Mouse (Mus musculus) limb, embryonic 13.5 days (tissue): ENCODE measurements around the gene Zfhx3. TPM values are rescaled to one million over a fixed set of nuclear protein-coding genes. Genes with fewer than 3 reads are reported as not detected.

Experiments used
- ATAC-seq: fragments of 200-750 bp; cut with Nextera tagmentation; 2 replicates; pipeline ENCODE4 v1.8.0; 2017; ENCODE audit warnings: low read depth, moderate number of reproducible peaks, moderate TSS enrichment; ENCODE audit not compliant: low FRiP score
- H3K27ac ChIP-seq: fragments of 300-500 bp; sonication (generic); 2 replicates; pipeline ENCODE4 v1.5.1; 2015; ENCODE audit warnings: inconsistent platforms, mild to moderate bottlenecking, moderate library complexity
- H3K27me3 ChIP-seq: fragments of 300-500 bp; sonication (generic); 2 replicates; pipeline ENCODE4 v1.6.1; 2015; ENCODE audit warnings: mild to moderate bottlenecking, inconsistent platforms
- H3K36me3 ChIP-seq: fragments of 300-500 bp; sonication (generic); 2 replicates; pipeline ENCODE4 v1.6.1; 2015; ENCODE audit warnings: inconsistent platforms, mild to moderate bottlenecking, moderate library complexity
- H3K4me1 ChIP-seq: fragments of 300-500 bp; sonication (generic); 2 replicates; pipeline ENCODE4 v1.6.1; 2015; ENCODE audit warnings: inconsistent platforms
- H3K4me2 ChIP-seq: fragments of 300-500 bp; sonication (generic); replicated peaks from 2 replicates; pipeline ENCODE4 v1.6.1; 2015; ENCODE audit warnings: inconsistent platforms, mild to moderate bottlenecking, moderate library complexity
- H3K4me3 ChIP-seq: fragments of 300-500 bp; sonication (generic); 2 replicates; pipeline ENCODE4 v1.5.1; 2015; ENCODE audit warnings: moderate library complexity, mild to moderate bottlenecking, inconsistent platforms
- H3K9ac ChIP-seq: fragments of 300-500 bp; sonication (generic); 2 replicates; pipeline ENCODE4 v1.6.1; 2015; ENCODE audit warnings: mild to moderate bottlenecking, inconsistent platforms
- H3K9me3 ChIP-seq: fragments of 300-500 bp; sonication (generic); 2 replicates; pipeline ENCODE4 v1.6.1; 2016; ENCODE audit warnings: inconsistent platforms
- WGBS: fragments of 180-500 bp; shearing (Covaris S2); methylation state at CpG from one replicate; pipeline ENCODE4 v1.1.7; 2015; 5-methylcytosine and 5-hydroxymethylcytosine counted together
- polyA plus RNA-seq: library from polyadenylated mRNA; unstranded; fragments of >200 nt; fragmentation: Nextera tagmentation; extraction: Ambion mirVana; gene quantifications from 2 replicates; pipeline ENCODE4 v1.2.1, GENCODE M21; 2015

Zfhx3 gene
- polyA plus RNA-seq, 1 experiment from 2014 or later: 44.1 TPM

GRCm38 (mm10) chr8:108885450-108885849, 943.0 kb downstream of the Zfhx3 start:
- Histone ChIP-seq H3K4me3 (no peak overlapping the region), H3K36me3 (peaks cover 14% of the 10 kb centered on the region), H3K9ac (no peak overlapping the region), H3K27ac (peak overlapping the region; percentile 48; the same call in 1 of the 2 replicates), H3K27me3 (no peaks in the 10 kb centered on the region), H3K4me2 (no peak overlapping the region), H3K4me1 (peaks cover 68% of the 10 kb centered on the region), H3K9me3 (no peaks in the 10 kb centered on the region)
- 64% methylated on average over 14 of the region's 14 CpGs for WGBS
- ATAC-seq: no peak

DNA sequence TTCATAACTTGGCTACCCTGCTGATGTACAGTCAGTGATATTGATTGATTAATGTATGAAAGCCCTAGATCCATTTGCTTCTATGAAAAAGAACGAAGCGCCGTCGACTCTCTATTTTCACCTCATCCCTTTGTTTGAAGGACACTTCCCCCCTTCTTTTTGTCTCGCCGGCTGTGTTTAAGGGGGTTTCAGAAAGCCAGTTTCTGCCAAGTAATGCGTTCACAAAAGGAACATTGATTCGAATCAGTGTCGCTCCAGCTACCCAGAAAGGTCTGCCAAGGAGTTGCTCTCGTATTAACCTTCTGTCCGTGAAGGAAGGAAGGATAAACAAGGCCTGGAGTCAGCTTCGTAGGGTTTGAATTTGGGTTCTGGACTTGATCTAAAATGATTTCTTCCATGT, 943.4 kb downstream of the Zfhx3 start:
- peaks cover 65% of the 10 kb centered on the region for H3K4me1 ChIP-seq
- no peak overlapping the region for H3K4me3 ChIP-seq
- H3K9ac ChIP-seq: no peak overlapping the region
- ATAC-seq: no peak
- peaks cover 14% of the 10 kb centered on the region for H3K36me3 ChIP-seq
- no peaks in the 10 kb centered on the region for H3K9me3 ChIP-seq
- H3K4me2 ChIP-seq: no peak overlapping the region
- H3K27me3 ChIP-seq: no peaks in the 10 kb centered on the region
- H3K27ac ChIP-seq: peak overlapping the region; percentile 48; the same call in 1 of the 2 replicates
- 85% methylated on average over 12 of the region's 12 CpGs for whole genome bisulfite sequencing

DNA sequence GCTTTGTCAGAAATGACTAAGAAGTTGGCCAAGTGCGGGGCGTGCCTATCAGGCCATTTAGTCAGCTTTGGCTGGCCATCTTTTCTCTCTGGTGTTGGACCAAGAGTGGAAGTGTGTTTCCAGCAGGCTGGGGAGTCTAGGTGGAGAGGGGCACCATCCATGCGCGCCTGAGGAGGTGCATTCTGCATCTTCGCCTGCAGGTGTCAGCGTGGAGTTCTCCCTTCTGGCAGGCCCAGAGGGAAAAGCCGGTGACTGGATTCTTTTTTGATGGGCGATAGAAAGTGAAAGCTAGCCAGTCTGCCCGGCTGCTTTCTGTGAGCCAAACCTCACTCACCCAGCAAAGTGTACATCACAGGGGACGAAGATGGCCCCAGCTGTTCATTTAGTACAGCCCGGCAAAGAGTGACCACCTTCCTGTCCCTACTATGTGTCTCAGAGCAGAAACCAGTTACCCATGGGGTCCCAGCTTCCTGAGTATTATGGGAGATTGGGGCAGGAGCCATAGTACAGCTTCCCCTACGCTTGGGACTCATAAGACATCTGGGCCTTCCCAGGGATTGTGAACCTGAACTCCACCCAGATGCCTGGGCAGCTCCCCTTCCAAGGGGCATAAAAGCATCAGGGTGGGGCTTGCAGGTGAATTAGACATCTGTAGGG, 944.3 kb downstream of the Zfhx3 start:
- Histone ChIP-seq H3K27me3 (no peaks in the 10 kb centered on the region), H3K27ac (no peak overlapping the region), H3K4me3 (peak overlapping the region; percentile 18; the same call in 1 of the 2 replicates), H3K4me1 (peaks cover 64% of the 10 kb centered on the region), H3K36me3 (peaks cover 11% of the 10 kb centered on the region), H3K9me3 (no peaks in the 10 kb centered on the region), H3K4me2 (peak overlapping the region; percentile 51), H3K9ac (no peak overlapping the region)
- 22% methylated on average over 12 of the region's 12 CpGs for WGBS
- ATAC-seq: no peak; the same call in 1 of the 2 replicates

GRCm38 (mm10) chr8:108887256-108887615, 944.8 kb downstream of the Zfhx3 start:
- Histone ChIP-seq H3K4me3 (no peak overlapping the region), H3K4me2 (peak overlapping the region; percentile 51; the same call in 1 of the 2 replicates), H3K9me3 (no peaks in the 10 kb centered on the region), H3K4me1 (peaks cover 59% of the 10 kb centered on the region), H3K27me3 (no peaks in the 10 kb centered on the region), H3K9ac (no peak overlapping the region), H3K36me3 (peaks cover 10% of the 10 kb centered on the region), H3K27ac (no peak overlapping the region)
- 60% methylated on average over 14 of the region's 14 CpGs for WGBS
- no peak for ATAC-seq

DNA sequence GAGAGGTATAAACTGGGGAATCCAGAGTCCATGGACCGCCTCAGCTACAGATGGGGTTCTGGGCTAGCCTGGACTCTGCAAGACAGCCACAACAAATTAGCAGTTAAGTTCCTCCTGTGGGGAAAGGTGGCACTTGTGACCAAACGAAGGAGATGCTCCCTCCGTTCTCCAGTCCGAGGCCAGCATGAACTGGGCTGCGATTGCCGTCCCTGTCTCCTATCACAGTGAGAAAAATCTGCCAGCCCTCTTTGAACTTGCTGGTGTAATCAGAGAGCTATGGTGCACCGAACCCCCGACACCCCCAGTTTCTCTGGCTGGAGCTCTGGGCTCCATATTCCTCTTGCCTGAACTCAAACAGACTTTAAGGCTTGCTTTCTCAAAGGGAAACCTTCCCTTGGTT, 945.4 kb downstream of the Zfhx3 start:
- no peaks in the 10 kb centered on the region for H3K9me3 ChIP-seq
- peaks cover 56% of the 10 kb centered on the region for H3K4me1 ChIP-seq
- H3K9ac ChIP-seq: no peak overlapping the region
- 80% methylated on average over 8 of the region's 8 CpGs for WGBS
- no peak overlapping the region for H3K27ac ChIP-seq
- H3K27me3 ChIP-seq: no peaks in the 10 kb centered on the region
- ATAC-seq: no peak
- H3K4me3 ChIP-seq: no peak overlapping the region
- 0 out of 2 replicates have a peak, but pooled peaks cover 9% of the 10 kb centered on the region for H3K36me3 ChIP-seq
- H3K4me2 ChIP-seq: no peak overlapping the region

DNA sequence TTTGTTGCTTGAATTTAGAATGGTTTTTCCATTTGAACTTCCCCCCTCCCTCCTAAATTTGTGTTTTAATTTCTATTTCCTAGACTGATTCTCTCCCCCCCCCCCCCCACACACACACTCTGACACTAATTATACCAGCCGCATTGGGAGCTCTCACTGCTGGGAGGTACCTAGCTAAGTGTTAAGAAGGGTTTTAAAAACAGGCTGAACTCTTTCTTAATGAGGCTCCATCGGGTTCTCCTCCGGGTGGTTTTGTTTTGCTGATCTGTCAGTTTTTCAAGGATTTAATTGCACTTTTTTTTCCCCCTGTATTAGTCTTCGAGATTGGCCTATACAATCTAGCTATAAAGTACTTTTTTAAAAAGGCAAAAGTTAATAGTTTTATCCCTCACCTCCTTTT, 946.5 kb downstream of the Zfhx3 start:
- WGBS: 12% methylated on average over 4 of the region's 4 CpGs
- H3K27ac ChIP-seq: no peak overlapping the region
- no peak overlapping the region for H3K4me2 ChIP-seq

GRCm38 (mm10) chr8:108889406-108889805, 947.0 kb downstream of the Zfhx3 start:
- 29% methylated on average over 5 of the region's 5 CpGs for WGBS
- peaks cover 7% of the 10 kb centered on the region; the same call in 1 of the 2 replicates for H3K36me3 ChIP-seq
- no peak overlapping the region for H3K9ac ChIP-seq
- H3K4me2 ChIP-seq: no peak overlapping the region
- H3K4me1 ChIP-seq: peaks cover 69% of the 10 kb centered on the region
- H3K27me3 ChIP-seq: no peaks in the 10 kb centered on the region
- peak overlapping the region; percentile 8; the same call in 1 of the 2 replicates for H3K27ac ChIP-seq
- no peaks in the 10 kb centered on the region for H3K9me3 ChIP-seq
- H3K4me3 ChIP-seq: no peak overlapping the region
- ATAC-seq: no peak

More for the DNA sequence above, 946.5 kb downstream of the Zfhx3 start:
- H3K9ac ChIP-seq: no peak overlapping the region
- H3K4me1 ChIP-seq: peaks cover 65% of the 10 kb centered on the region
- H3K27me3 ChIP-seq: no peaks in the 10 kb centered on the region
- no peak overlapping the region for H3K4me3 ChIP-seq
- H3K36me3 ChIP-seq: peaks cover 7% of the 10 kb centered on the region; the same call in 1 of the 2 replicates
- no peak for ATAC-seq
- no peaks in the 10 kb centered on the region for H3K9me3 ChIP-seq

DNA sequence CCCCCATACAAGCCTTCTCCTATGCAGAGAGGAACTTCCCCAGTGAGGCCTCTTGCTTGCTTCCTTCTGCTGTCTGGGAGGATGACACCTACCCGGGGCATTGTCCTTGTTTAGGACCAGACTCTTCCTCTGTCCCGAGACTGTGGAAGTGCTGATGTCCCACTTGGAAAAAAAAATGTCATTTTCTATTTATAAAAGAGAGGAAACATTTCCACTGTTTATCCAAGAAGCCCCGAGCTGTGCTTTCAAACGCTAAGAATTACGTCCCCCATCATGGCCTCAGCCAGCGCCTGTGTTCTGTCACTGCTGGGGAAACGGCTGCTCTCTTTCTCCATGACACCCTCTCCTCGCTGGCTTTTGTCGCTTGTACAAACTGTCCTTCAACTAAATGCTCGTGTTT, 951.8 kb downstream of the Zfhx3 start:
- Histone ChIP-seq H3K4me1 (peaks cover 69% of the 10 kb centered on the region), H3K4me3 (no peak overlapping the region), H3K27me3 (no peaks in the 10 kb centered on the region), H3K9me3 (no peaks in the 10 kb centered on the region), H3K36me3 (peaks cover 12% of the 10 kb centered on the region; the same call in 1 of the 2 replicates), H3K9ac (no peak overlapping the region), H3K4me2 (no peak overlapping the region), H3K27ac (no peak overlapping the region)
- ATAC-seq: no peak
- 31% methylated on average over 10 of the region's 10 CpGs for WGBS

DNA sequence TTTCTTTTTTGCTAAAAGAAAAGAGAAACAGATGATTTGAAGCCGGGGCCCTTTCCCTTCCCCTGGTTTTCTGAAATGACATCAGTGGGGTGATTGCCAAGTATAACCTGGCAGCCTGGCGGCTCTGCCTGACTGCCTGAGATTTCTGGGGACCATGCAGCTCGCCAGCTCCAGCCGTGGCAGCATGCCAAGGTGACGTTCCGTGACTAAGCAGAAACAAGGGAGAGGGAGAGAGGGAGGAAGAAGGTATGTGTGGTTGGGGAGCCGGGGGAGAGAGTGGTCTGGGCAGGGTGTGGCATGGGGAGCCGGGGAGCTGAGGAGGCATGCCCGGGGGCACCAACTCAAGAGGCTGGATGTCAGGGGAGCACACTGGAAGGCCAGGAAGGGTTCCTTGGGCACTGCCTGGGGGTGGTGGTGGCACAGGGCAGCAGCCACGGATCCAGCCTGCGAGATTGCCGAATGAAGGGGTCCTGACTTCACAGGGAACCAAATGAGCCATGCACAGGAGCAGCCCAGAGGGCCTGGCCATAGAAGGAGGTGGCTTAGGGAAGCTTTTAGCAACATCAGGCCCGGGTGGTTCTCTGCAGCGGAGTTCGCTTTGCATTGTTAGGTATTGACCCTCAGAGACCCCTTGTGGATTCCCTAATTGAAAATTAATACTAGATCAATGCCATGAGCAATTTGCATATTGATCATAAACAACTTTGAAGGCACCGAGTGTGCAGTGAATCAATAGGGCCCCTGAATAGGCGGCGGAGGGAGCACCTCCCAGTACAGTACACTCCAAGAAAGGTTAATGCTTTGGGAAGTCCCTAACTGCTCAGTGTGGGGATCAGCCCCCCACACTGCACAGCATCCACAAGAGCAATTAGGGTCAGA, 954.3 kb downstream of the Zfhx3 start:
- peaks cover 18% of the 10 kb centered on the region; the same call in 1 of the 2 replicates for H3K36me3 ChIP-seq
- no peak overlapping the region for H3K4me3 ChIP-seq
- peak overlapping the region; percentile 81 for H3K27ac ChIP-seq
- H3K4me1 ChIP-seq: peaks cover 84% of the 10 kb centered on the region
- peak overlapping the region; percentile 21 for H3K4me2 ChIP-seq
- 44% methylated on average over 18 of the region's 18 CpGs for WGBS
- no peaks in the 10 kb centered on the region for H3K9me3 ChIP-seq
- peak; percentile 34; the same call in 1 of the 2 replicates for ATAC-seq
- H3K9ac ChIP-seq: no peak overlapping the region
- no peaks in the 10 kb centered on the region for H3K27me3 ChIP-seq

DNA sequence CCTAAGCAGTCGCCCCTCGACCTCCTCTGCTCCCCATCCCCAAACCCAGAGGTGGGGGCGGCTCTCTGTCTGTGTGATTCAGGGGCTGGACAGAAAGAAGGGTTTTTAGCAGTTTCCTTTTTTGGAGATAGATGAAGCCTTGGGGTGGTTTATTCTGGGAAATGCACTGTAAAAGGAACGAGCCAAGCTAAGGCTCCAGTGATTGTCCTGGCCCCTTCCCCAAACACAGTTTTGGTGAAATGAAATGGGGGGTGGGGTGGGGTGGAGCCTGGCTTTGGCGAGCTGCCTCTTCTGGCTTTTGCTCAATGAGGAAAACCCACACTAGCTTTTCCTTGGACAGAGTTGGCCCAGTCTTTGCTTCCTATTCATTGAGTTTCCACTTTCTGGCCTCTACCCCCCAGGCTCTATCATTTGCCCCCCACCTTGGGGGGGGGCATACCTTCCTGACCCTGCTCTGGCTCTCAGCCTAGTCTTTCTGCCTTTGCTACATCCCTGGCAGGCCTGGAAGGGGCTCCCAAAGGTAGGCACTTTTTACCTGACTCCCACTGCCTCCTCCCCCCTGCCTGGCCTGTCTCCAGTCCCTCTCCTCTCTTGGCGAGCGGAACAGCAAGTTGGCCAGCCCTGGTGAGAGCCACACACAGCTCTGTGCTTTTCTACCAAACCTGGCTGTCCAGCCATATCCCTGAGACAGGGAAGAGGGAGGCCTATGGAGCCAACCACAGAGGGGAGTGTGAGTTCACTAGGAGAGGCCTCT, 955.1 kb downstream of the Zfhx3 start:
- Histone ChIP-seq H3K9me3 (no peaks in the 10 kb centered on the region), H3K27ac (peak overlapping the region; percentile 81; the same call in 1 of the 2 replicates), H3K4me2 (peak overlapping the region; percentile 19), H3K4me3 (no peak overlapping the region), H3K36me3 (peaks cover 16% of the 10 kb centered on the region; the same call in 1 of the 2 replicates), H3K9ac (no peak overlapping the region), H3K4me1 (peaks cover 84% of the 10 kb centered on the region), H3K27me3 (no peaks in the 10 kb centered on the region)
- WGBS: 54% methylated on average over 7 of the region's 7 CpGs
- no peak for ATAC-seq

DNA sequence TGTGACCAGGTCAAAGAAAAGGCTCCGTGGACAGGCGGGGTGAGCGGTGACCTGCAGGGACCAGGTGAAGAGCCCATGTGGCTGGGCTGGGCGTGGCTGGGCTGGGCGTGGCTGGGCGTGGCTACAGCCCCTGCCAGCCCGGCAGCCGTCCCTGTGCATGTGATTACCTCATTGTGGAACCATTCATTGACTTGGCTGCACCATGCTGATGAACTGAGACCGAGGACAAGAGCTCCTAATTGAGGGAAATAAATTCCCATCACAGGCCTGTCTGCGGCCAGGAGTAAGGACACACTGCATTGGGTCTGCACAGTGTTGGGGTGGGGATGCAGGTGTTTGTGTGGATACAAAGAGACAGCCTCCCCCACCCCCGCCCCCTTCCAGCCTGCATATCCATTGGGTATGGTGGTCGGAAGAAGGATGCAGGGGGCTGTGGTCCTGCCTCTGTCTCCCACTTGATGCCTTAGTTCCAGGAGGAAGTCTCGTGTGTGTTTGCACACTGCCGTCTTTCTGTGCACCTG, 956.9 kb downstream of the Zfhx3 start:
- Histone ChIP-seq H3K36me3 (peaks cover 12% of the 10 kb centered on the region; the same call in 1 of the 2 replicates), H3K9ac (no peak overlapping the region), H3K4me3 (no peak overlapping the region), H3K27ac (no peak overlapping the region), H3K27me3 (no peaks in the 10 kb centered on the region), H3K9me3 (no peaks in the 10 kb centered on the region), H3K4me1 (peaks cover 85% of the 10 kb centered on the region), H3K4me2 (no peak overlapping the region)
- ATAC-seq: no peak
- 75% methylated on average over 14 of the region's 14 CpGs for WGBS
